Mouse (Mus musculus) left cerebral cortex, postnatal 25 days (tissue): ENCODE data around the gene Dclk1. TPM values are rescaled to one million over a fixed set of nuclear protein-coding genes. Genes with fewer than 3 reads are reported as not detected.

Experiments
- DNase-seq, 2 experiments: peaks; one replicate each; pipeline ENCODE4 v3.0.0; 2022; ENCODE audit warnings: low spot score in 2 of 2, mixed read lengths in 1 of 2
- intact Hi-C: fragments of 180-260 bp; cut with DNase I; formaldehyde crosslinking; loops from one replicate; pipeline ENCODE4 v1.15.1; 2025
- total RNA-seq, 2 experiments: library from RNA; stranded (reverse); gene quantifications; 2 replicates each; pipeline ENCODE4 v1.2.3; 2021

Gene Dclk1
- total RNA-seq, 2 experiments from 2014 or later = 1,039 to 1,049 TPM

- intact Hi-C loops = no loop called here
- DNase-seq = no peak
These were observed 125.0 kb downstream of the Dclk1 start for GRCm38 (mm10) chr3:55367166-55367565.

GRCm38 (mm10) chr3:55369156-55369555 is 127.0 kb downstream of the Dclk1 start:
- intact Hi-C loops = no loop called here
- DNase-seq = no peak

GRCm38 (mm10) chr3:55373689-55374088 is 131.5 kb downstream of the Dclk1 start:
- intact Hi-C loops = loop anchor here (2.0 to 5.0 kb wide), 2 partner anchors 91 to 104 kb away; no protein-coding TSS in a partner anchor
- DNase-seq = peak; percentile 84 to 91

GRCm38 (mm10) chr3:55378591-55378990 is 136.4 kb downstream of the Dclk1 start:
- intact Hi-C loops = no loop called here
- no peak for DNase-seq

GRCm38 (mm10) chr3:55380471-55380870 is 138.3 kb downstream of the Dclk1 start:
- intact Hi-C loops = no loop called here
- DNase-seq = no peak

- DNase-seq = no peak
- intact Hi-C loops = no loop called here
These were observed 150.4 kb downstream of the Dclk1 start for GRCm38 (mm10) chr3:55392605-55393004.

- intact Hi-C loops = no loop called here
- DNase-seq = no peak
These were observed 151.4 kb downstream of the Dclk1 start for GRCm38 (mm10) chr3:55393549-55393948.

- DNase-seq = peak in 1 of 2 experiments; percentile 85
- intact Hi-C loops = no loop called here
These were observed 154.6 kb downstream of the Dclk1 start for GRCm38 (mm10) chr3:55396792-55397191.

GRCm38 (mm10) chr3:55397752-55398693 is 155.9 kb downstream of the Dclk1 start:
- intact Hi-C loops = no loop called here
- peak in 1 of 2 experiments; percentile 74 for DNase-seq

GRCm38 (mm10) chr3:55401236-55401635 is 159.1 kb downstream of the Dclk1 start:
- intact Hi-C loops = no loop called here
- peak in 1 of 2 experiments; percentile 63 for DNase-seq

- no peak for DNase-seq
- intact Hi-C loops = no loop called here
These were observed 162.6 kb downstream of the Dclk1 start for GRCm38 (mm10) chr3:55404751-55405150.

GRCm38 (mm10) chr3:55406616-55407015 is 164.5 kb downstream of the Dclk1 start:
- intact Hi-C loops = no loop called here
- no peak for DNase-seq

GRCm38 (mm10) chr3:55411547-55411946 is 169.4 kb downstream of the Dclk1 start:
- no peak for DNase-seq
- intact Hi-C loops = no loop called here

- DNase-seq = peak; percentile 75 to 95
- intact Hi-C loops = loop anchor here (1.0 to 2.0 kb wide), 3 partner anchors 27 to 47 kb away; no protein-coding TSS in a partner anchor
These were observed 173.4 kb downstream of the Dclk1 start for GRCm38 (mm10) chr3:55415527-55415950.

- intact Hi-C loops = no loop called here
These were observed 176.7 kb downstream of the Dclk1 start for GRCm38 (mm10) chr3:55418845-55419244.

GRCm38 (mm10) chr3:55419334-55419733 is 177.2 kb downstream of the Dclk1 start:
- intact Hi-C loops = no loop called here
- no peak for DNase-seq

More at GRCm38 (mm10) chr3:55418845-55419244, 176.7 kb downstream of the Dclk1 start:
- no peak for DNase-seq

GRCm38 (mm10) chr3:55420436-55421083 is 178.4 kb downstream of the Dclk1 start:
- no peak for DNase-seq
- intact Hi-C loops = no loop called here

- intact Hi-C loops = loop anchor here (1.0 to 2.0 kb wide), 2 partner anchors 19 to 24 kb away; no protein-coding TSS in a partner anchor
- peak; percentile 69 to 95 for DNase-seq
These were observed 181.7 kb downstream of the Dclk1 start for GRCm38 (mm10) chr3:55423640-55424397.

- intact Hi-C loops = no loop called here
- DNase-seq = peak in 1 of 2 experiments; percentile 61
These were observed 187.9 kb downstream of the Dclk1 start for GRCm38 (mm10) chr3:55430022-55430549.
